Mouse (Mus musculus): ENCODE results near the gene Rnf17. TPM values are rescaled to one million over a fixed set of nuclear protein-coding genes. Genes with fewer than 3 reads are reported as not detected.

The Rnf17 gene
- total and polyA plus RNA-seq, 3 experiments, result not detected

GRCm38 (mm10) chr14:56553331-56553730 is 150.9 kb downstream of the Rnf17 start (continued):
- peak; percentile 39; the same call in 1 of the 2 replicates for TF ChIP-seq CHD2 (IDR thresholded peaks at IDR 0.05; ENCODE audit: low read length)
- TF ChIP-seq GABPA (IDR thresholded peaks at IDR 0.05; ENCODE audit: insufficient replicate concordance, low read depth, low read length), result no peak
- peak; percentile 74 for TF ChIP-seq ETS1 (conservative IDR thresholded peaks at IDR 0.05; ENCODE audit: low read depth, low read length)
- peak; percentile 59; the same call in 1 of the 2 replicates for TF ChIP-seq TCF12 (IDR thresholded peaks at IDR 0.05; ENCODE audit: low read depth, low read length)
- TF ChIP-seq POLR2A (IDR thresholded peaks at IDR 0.05; ENCODE audit: low read depth, low read length), result no peak
- TF ChIP-seq ELF1 (IDR thresholded peaks at IDR 0.05; ENCODE audit: low read depth, low read length), result peak; percentile 42; the same call in 1 of the 2 replicates
- TF ChIP-seq RAD21 (IDR thresholded peaks at IDR 0.05; ENCODE audit: low read depth, low read length), result no peak
- no peak for TF ChIP-seq NRF1 (IDR thresholded peaks at IDR 0.05; ENCODE audit: low read depth, low read length)
- no peak for TF ChIP-seq KAT2A (IDR thresholded peaks at IDR 0.05; ENCODE audit: insufficient replicate concordance, low read length)
- TF ChIP-seq SMC3 (IDR thresholded peaks at IDR 0.05; ENCODE audit: low read depth, low read length), result no peak

GRCm38 (mm10) chr14:56554716-56555115 is 152.3 kb downstream of the Rnf17 start:
- TF ChIP-seq EP300 (IDR thresholded peaks at IDR 0.05; ENCODE audit: low read length), result no peak
- TF ChIP-seq ELF1 (IDR thresholded peaks at IDR 0.05; ENCODE audit: low read depth, low read length), result no peak
- TF ChIP-seq ETS1 (conservative IDR thresholded peaks at IDR 0.05; ENCODE audit: low read depth, low read length), result no peak
- Histone ChIP-seq H3K27me3 (replicated peaks) (no peaks in the 10 kb centered on the region), H3K4me2 (ENCODE audit: insufficient read depth, low read depth, poor library complexity, severe bottlenecking) (no peak overlapping the region), H3K79me2 (replicated peaks; ENCODE audit: control insufficient read depth, extremely low read depth, insufficient read depth, poor library complexity, severe bottlenecking) (no peaks in the 10 kb centered on the region), H3K9ac (ENCODE audit: insufficient read depth, low read depth) (no peak overlapping the region), H3K36me3 (replicated peaks in 1 of 2; ENCODE audit: control insufficient read depth in 1 of 2, insufficient read depth in 1 of 2, low read length in 1 of 2) (peaks cover 43 to 60% of the 10 kb centered on the region in 2 experiments), H3K4me3 (replicated peaks in 1 of 3; ENCODE audit: low read depth in 2 of 3, low read length in 2 of 3, poor library complexity in 1 of 3) (no peak overlapping the region), H3K4me1 (ENCODE audit: control insufficient read depth in 1 of 2, insufficient read depth in 2 of 2) (peaks cover 9 to 26% of the 10 kb centered on the region in 2 experiments), H3K27ac (ENCODE audit: insufficient read depth, low read depth) (no peak overlapping the region), H3K9me3 (replicated peaks; ENCODE audit: low read length) (no peaks in the 10 kb centered on the region)
- dilution Hi-C loops (cut with MboI; ENCODE audit: extremely low pct_ligation_motif_present, extremely low pct_unique_long_range_greater_than_20kb, low sequenced_read_pairs), result no loop called here
- DNase-seq (ENCODE audit: extremely low read depth), result no peak
- in situ Hi-C loops (cut with MboI; ENCODE audit: low pct_ligation_motif_present, low pct_unique_long_range_greater_than_20kb, low sequenced_read_pairs), result no loop called here

- Histone ChIP-seq H3K4me3 (replicated peaks in 1 of 3; ENCODE audit: low read depth in 2 of 3, low read length in 2 of 3, poor library complexity in 1 of 3) (no peak overlapping the region), H3K9me3 (replicated peaks; ENCODE audit: low read length) (no peaks in the 10 kb centered on the region), H3K79me2 (replicated peaks; ENCODE audit: control insufficient read depth, extremely low read depth, insufficient read depth, poor library complexity, severe bottlenecking) (no peaks in the 10 kb centered on the region), H3K4me1 (ENCODE audit: control insufficient read depth in 1 of 2, insufficient read depth in 2 of 2) (0 out of 4 replicates have a peak, but pooled peaks cover 0 to 5% of the 10 kb centered on the region in 2 experiments), H3K27ac (ENCODE audit: insufficient read depth, low read depth) (no peak overlapping the region), H3K9ac (ENCODE audit: insufficient read depth, low read depth) (no peak overlapping the region), H3K36me3 (replicated peaks in 1 of 2; ENCODE audit: control insufficient read depth in 1 of 2, insufficient read depth in 1 of 2, low read length in 1 of 2) (peaks cover 53 to 64% of the 10 kb centered on the region in 2 experiments), H3K27me3 (replicated peaks) (no peaks in the 10 kb centered on the region), H3K4me2 (ENCODE audit: insufficient read depth, low read depth, poor library complexity, severe bottlenecking) (no peak overlapping the region)
- dilution Hi-C loops (cut with MboI; ENCODE audit: extremely low pct_ligation_motif_present, extremely low pct_unique_long_range_greater_than_20kb, low sequenced_read_pairs), result no loop called here
- in situ Hi-C loops (cut with MboI; ENCODE audit: low pct_ligation_motif_present, low pct_unique_long_range_greater_than_20kb, low sequenced_read_pairs), result no loop called here
- TF ChIP-seq MEF2A (IDR thresholded peaks at IDR 0.05; ENCODE audit: borderline replicate concordance, low read depth, low read length) (no peak), MAX (IDR thresholded peaks at IDR 0.05; ENCODE audit: low read length) (no peak), POLR2AphosphoS2 (IDR thresholded peaks at IDR 0.05; ENCODE audit: low read depth, low read length) (no peak), ZC3H11A (IDR thresholded peaks at IDR 0.05; ENCODE audit: low read depth, low read length) (no peak), NRF1 (IDR thresholded peaks at IDR 0.05; ENCODE audit: low read depth, low read length) (no peak), KAT2A (IDR thresholded peaks at IDR 0.05; ENCODE audit: insufficient replicate concordance, low read length) (no peak)
- DNase-seq (ENCODE audit: extremely low read depth), result no peak
These were observed 156.8 kb downstream of the Rnf17 start for GRCm38 (mm10) chr14:56559134-56559533.

All from CH12.LX (cell line).